Mouse (Mus musculus) hindbrain, embryonic 10.5 days (tissue): ENCODE results near the gene Hoxd4. TPM values are rescaled to one million over a fixed set of nuclear protein-coding genes. Genes with fewer than 3 reads are reported as not detected.

Source experiments
- DNase-seq: peaks from one replicate; pipeline ENCODE4 v3.0.0-alpha.2; 2017; ENCODE audit warnings: low spot score
- H3K27ac ChIP-seq: fragments of 300-500 bp; sonication (generic); 2 replicates; pipeline ENCODE4 v1.5.1; 2016; ENCODE audit warnings: mild to moderate bottlenecking, moderate library complexity
- H3K27me3 ChIP-seq: fragments of 300-500 bp; sonication (generic); 2 replicates; pipeline ENCODE4 v1.6.1; 2016; ENCODE audit warnings: mild to moderate bottlenecking; ENCODE audit not compliant: poor library complexity, insufficient read depth, severe bottlenecking
- H3K36me3 ChIP-seq: fragments of 300-500 bp; sonication (generic); 2 replicates; pipeline ENCODE4 v1.6.1; 2016; ENCODE audit warnings: mild to moderate bottlenecking, moderate library complexity
- H3K4me1 ChIP-seq: fragments of 300-500 bp; sonication (generic); replicated peaks from 2 replicates; pipeline ENCODE4 v1.6.1; 2016; ENCODE audit warnings: mild to moderate bottlenecking
- H3K4me3 ChIP-seq: fragments of 300-500 bp; sonication (generic); 2 replicates; pipeline ENCODE4 v1.5.1; 2016; ENCODE audit warnings: mild to moderate bottlenecking, moderate library complexity
- H3K9me3 ChIP-seq: fragments of 300-500 bp; sonication (generic); 2 replicates; pipeline ENCODE4 v1.6.1; 2016; ENCODE audit warnings: mild to moderate bottlenecking, moderate library complexity
- WGBS: fragments of 180-500 bp; shearing (Covaris S2); methylation state at CpG from one replicate; pipeline ENCODE4 v1.1.7; 2016; 5-methylcytosine and 5-hydroxymethylcytosine counted together
- polyA plus RNA-seq: library from polyadenylated mRNA; unstranded; fragments of >200 nt; fragmentation: Nextera tagmentation; extraction: Ambion mirVana; gene quantifications from 2 replicates; pipeline ENCODE4 v1.2.1, GENCODE M21; 2016

The Hoxd4 gene
- polyA plus RNA-seq, 1 experiment from 2014 or later = 2.6 TPM

DNA sequence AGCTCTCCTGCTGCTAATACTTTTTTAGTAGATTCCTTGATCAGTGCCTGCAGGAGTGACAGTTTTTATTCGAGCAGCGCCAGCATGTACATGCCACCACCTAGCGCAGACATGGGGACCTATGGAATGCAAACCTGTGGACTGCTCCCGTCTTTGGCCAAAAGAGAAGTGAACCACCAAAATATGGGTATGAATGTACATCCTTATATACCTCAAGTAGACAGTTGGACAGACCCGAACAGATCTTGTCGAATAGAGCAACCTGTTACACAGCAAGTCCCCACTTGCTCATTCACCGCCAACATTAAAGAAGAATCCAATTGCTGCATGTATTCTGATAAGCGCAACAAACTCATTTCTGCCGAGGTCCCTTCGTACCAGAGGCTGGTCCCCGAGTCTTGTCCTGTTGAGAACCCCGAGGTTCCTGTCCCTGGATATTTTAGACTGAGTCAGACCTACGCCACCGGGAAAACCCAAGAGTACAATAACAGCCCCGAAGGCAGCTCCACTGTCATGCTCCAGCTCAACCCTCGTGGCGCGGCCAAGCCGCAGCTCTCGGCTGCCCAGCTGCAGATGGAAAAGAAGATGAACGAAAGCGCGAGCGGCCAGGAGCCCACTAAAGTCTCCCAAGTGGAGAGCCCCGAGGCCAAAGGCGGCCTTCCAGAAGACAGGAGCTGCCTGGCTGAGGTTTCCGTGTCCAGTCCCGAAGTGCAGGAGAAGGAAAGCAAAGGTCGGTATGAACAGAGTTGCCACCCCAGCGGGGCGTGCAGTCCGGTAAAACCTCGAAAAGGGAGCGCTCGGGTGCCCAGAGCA lies 19.5 kb upstream of the Hoxd4 start:
- Histone ChIP-seq H3K4me3 (0 out of 2 replicates have a peak overlapping the region, but pooled peaks have one; percentile 29), H3K36me3 (no peaks in the 10 kb centered on the region), H3K27me3 (peaks cover 100% of the 10 kb centered on the region), H3K4me1 (peaks cover 17% of the 10 kb centered on the region), H3K9me3 (no peaks in the 10 kb centered on the region), H3K27ac (no peak overlapping the region)
- peak; percentile 55 for DNase-seq
- 5% methylated on average over 35 of the region's 35 CpGs for WGBS

DNA sequence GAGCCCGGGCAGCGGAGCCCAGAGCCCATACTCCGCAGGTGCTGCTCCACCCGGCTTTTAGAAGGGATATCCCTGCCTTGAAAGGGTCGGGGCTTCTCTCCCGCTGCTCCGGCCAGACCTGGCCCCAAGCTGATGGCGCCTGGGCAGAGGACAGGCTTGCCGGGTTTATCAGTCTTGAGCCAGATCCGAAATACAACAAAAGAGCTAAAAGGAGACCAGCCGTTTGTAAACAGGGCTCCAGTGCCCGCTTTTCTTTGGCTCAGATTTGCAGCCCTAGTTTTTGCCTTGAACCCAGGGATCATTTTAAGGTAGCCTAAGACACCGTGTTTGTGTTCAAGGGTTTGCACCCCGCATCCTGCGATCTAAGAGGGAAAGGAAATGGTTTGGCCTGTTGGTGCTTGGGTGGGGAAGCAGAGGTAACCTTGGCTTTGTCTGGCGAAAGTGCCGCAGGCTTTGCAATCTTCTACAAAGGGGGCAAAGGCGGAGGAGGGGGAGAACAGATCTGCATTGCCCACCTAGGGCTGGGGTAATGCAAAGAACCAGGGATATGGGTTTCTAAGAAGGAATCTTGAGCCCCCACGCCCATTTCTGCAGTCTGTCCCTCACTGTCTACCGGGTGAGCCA lies 18.8 kb upstream of the Hoxd4 start:
- WGBS = 1% methylated on average over 20 of the region's 20 CpGs
- no peak overlapping the region for H3K27ac ChIP-seq
- DNase-seq = peak; percentile 56
- peaks cover 100% of the 10 kb centered on the region for H3K27me3 ChIP-seq
- peaks cover 23% of the 10 kb centered on the region for H3K4me1 ChIP-seq
- no peak overlapping the region for H3K4me3 ChIP-seq
- H3K9me3 ChIP-seq = no peaks in the 10 kb centered on the region
- no peaks in the 10 kb centered on the region for H3K36me3 ChIP-seq

DNA sequence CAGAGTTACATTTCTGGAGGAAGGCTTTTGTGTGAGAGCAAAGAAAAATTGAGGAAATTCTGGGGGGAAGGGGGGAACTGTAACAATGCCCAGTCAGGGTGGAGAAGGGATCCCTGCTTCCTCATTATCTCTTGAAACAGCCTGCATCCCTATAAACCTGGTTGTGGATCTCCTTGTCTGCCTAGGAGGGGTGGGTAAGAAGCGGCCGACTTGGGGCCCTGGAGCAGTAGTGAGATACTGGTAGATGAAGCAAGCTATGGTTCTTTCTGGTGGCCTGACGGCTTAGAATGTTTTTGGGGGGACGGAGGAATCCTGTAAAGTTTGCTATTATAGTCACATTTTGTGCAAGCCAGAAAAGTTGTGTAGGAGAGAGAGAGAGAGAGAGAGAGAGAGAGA lies 18.3 kb upstream of the Hoxd4 start:
- H3K9me3 ChIP-seq = no peaks in the 10 kb centered on the region
- no peak for DNase-seq
- no peak overlapping the region for H3K27ac ChIP-seq
- no peaks in the 10 kb centered on the region for H3K36me3 ChIP-seq
- peaks cover 100% of the 10 kb centered on the region for H3K27me3 ChIP-seq
- WGBS = 7% methylated on average over 4 of the region's 4 CpGs
- peaks cover 28% of the 10 kb centered on the region for H3K4me1 ChIP-seq
- no peak overlapping the region for H3K4me3 ChIP-seq

DNA sequence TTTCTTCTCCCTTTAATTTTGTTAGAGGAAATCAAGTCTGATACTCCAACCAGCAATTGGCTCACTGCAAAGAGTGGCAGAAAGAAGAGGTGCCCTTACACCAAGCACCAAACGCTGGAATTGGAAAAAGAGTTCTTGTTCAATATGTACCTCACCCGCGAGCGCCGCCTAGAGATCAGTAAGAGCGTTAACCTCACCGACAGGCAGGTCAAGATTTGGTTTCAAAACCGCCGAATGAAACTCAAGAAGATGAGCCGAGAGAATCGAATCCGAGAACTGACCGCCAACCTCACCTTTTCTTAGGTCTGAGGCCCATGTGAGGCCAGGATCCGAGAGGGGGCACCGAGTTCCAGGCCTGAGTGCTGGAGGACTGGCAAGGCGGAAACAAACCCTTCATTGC lies 17.7 kb upstream of the Hoxd4 start:
- H3K36me3 ChIP-seq = no peaks in the 10 kb centered on the region
- H3K9me3 ChIP-seq = no peaks in the 10 kb centered on the region
- peaks cover 100% of the 10 kb centered on the region for H3K27me3 ChIP-seq
- peaks cover 32% of the 10 kb centered on the region for H3K4me1 ChIP-seq
- WGBS = 2% methylated on average over 16 of the region's 16 CpGs
- no peak overlapping the region for H3K4me3 ChIP-seq
- peak; percentile 56 for DNase-seq
- no peak overlapping the region for H3K27ac ChIP-seq

DNA sequence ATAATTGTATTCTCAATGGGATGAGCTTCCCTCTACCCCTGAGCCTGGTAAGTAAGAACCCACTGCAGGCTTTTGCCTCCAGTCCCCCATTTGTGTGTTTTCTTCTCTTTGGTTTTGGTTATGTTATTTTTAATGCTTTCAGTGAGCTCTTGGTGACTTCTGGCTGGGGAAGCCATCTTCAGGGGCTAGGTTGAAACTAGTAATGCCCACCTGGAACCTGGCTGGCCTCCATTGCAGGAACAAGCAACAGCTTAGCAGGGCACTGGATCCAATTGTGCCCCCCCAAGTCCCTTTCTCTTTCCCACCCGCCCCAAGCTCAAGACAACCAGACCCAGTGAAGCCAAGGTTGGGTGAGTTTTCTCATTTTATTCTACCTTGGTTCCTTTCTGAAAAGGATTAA lies 16.3 kb upstream of the Hoxd4 start:
- no peaks in the 10 kb centered on the region for H3K9me3 ChIP-seq
- H3K4me3 ChIP-seq = no peak overlapping the region
- H3K27me3 ChIP-seq = peaks cover 100% of the 10 kb centered on the region
- DNase-seq = no peak
- H3K27ac ChIP-seq = no peak overlapping the region
- WGBS = 5% methylated on average over 1 of the region's 1 CpGs
- no peaks in the 10 kb centered on the region for H3K36me3 ChIP-seq
- H3K4me1 ChIP-seq = peaks cover 32% of the 10 kb centered on the region

DNA sequence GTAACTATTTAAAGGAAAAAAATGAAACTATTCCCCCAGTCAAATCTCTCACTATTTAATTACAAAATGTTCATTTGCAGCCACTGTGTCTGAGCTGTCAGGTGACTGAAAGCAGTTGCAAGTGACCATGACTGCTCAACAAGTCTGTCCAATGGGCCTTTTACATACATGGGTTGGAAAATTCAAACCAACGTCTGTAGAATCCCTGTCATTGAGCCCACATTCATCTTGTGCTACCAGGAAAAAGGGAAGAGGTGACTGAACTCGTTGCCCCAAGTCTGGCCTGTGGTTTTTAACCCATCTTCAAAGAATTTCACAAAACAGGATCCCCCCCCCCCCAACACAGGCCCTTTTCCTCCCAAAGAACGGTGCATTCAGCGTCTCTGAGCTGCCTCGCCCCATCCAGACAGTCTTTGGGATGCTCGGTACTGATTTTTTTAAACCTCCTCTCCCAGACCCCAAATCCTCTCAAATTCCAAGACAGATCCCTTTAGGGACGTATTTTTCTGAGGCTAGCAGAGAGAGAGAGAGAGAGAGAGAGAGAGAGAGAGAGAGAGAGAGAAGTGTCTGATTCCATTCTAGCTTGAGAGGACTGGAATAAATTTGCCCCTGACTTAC lies 15.8 kb upstream of the Hoxd4 start:
- no peaks in the 10 kb centered on the region for H3K36me3 ChIP-seq
- no peak overlapping the region for H3K27ac ChIP-seq
- no peak overlapping the region for H3K4me3 ChIP-seq
- H3K9me3 ChIP-seq = no peaks in the 10 kb centered on the region
- peaks cover 100% of the 10 kb centered on the region for H3K27me3 ChIP-seq
- peaks cover 34% of the 10 kb centered on the region for H3K4me1 ChIP-seq
- WGBS = 3% methylated on average over 7 of the region's 7 CpGs
- no peak for DNase-seq

DNA sequence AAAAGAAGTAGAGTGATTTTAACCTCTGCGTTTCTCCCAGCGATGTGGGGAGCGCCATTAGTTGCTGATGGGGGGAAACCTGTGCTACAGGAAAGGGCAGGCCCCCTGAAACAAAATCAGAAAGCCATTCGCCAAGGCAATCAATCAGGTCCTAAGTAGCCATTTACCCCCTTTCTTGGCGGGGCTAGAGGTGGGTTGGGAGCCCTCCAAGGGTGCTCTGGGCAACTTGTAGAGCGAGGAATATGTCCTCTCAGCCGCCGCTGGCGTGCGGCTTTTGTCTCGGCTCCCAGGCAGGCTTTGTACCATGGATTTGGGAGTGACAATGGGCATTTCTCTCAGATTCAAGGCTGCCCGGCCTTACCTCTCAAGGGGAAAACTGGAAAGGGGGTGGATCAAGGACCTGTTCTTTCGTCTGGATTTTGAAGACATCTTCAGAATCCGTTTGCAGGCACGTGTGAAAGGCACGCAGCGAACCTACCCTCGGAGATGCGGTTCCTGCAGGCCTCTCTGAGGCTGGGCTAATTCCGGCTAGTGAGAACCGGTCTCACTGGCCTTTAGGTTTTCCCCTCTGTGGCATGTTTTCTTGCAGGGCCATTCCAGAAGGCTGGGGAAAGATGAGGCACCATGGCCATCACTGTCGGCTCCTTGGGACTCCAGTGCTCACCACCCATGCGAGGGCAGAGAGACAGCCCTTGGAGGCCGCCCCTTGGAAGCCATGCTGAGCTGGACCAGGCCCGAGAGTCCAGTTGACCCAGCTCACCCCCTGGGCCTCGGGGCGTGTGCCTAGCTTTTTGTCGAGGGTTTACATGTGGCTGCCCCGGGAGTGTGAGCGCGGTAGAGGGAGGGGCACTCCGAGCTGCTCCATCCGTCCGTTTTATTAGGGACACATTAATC lies 15.0 kb upstream of the Hoxd4 start:
- no peaks in the 10 kb centered on the region for H3K36me3 ChIP-seq
- no peak overlapping the region for H3K27ac ChIP-seq
- peak; percentile 57 for DNase-seq
- peaks cover 27% of the 10 kb centered on the region for H3K4me1 ChIP-seq
- H3K9me3 ChIP-seq = no peaks in the 10 kb centered on the region
- no peak overlapping the region for H3K4me3 ChIP-seq
- peaks cover 100% of the 10 kb centered on the region for H3K27me3 ChIP-seq
- under 1% methylated on average over 34 of the region's 34 CpGs for WGBS

DNA sequence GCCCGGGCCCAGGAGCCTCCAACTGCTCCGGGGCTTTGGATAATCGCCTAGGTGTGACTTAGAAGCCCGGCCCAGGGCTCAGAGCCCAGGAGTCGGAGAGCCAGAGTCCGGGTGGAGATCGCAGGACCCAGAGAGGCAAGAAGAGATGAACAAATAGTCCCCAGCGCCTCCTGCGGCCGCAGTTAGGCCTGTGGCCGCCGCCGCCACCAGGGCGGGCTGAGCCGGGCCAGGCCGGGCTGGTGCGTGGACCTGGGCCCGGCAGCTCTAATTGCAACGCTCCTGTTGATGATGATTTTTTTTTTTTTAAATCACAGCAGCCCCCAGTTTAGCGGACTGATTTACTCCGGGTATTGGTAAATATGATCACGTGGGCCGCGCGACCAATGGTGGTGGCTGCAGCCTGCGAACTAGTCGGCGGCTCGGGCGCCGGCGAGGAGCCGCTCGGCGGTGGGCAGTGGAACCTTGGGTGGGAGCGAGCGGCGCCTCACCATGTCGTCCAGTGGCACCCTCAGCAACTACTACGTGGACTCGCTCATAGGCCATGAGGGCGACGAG lies 14.1 kb upstream of the Hoxd4 start, which contains the start of gene Hoxd9:
Gene Hoxd9, plus strand, starts transcription at position 161 of the 555 bp plus-strand sequence.
- WGBS = under 1% methylated on average over 43 of the region's 43 CpGs
- no peaks in the 10 kb centered on the region for H3K9me3 ChIP-seq
- peaks cover 100% of the 10 kb centered on the region for H3K27me3 ChIP-seq
- peak; percentile 76 for DNase-seq
- no peaks in the 10 kb centered on the region for H3K36me3 ChIP-seq
- peak within 1 kb of the TSS; percentile 39 for H3K4me3 ChIP-seq
- no peak within 1 kb of the TSS for H3K27ac ChIP-seq
- peaks cover 20% of the 10 kb centered on the region for H3K4me1 ChIP-seq

DNA sequence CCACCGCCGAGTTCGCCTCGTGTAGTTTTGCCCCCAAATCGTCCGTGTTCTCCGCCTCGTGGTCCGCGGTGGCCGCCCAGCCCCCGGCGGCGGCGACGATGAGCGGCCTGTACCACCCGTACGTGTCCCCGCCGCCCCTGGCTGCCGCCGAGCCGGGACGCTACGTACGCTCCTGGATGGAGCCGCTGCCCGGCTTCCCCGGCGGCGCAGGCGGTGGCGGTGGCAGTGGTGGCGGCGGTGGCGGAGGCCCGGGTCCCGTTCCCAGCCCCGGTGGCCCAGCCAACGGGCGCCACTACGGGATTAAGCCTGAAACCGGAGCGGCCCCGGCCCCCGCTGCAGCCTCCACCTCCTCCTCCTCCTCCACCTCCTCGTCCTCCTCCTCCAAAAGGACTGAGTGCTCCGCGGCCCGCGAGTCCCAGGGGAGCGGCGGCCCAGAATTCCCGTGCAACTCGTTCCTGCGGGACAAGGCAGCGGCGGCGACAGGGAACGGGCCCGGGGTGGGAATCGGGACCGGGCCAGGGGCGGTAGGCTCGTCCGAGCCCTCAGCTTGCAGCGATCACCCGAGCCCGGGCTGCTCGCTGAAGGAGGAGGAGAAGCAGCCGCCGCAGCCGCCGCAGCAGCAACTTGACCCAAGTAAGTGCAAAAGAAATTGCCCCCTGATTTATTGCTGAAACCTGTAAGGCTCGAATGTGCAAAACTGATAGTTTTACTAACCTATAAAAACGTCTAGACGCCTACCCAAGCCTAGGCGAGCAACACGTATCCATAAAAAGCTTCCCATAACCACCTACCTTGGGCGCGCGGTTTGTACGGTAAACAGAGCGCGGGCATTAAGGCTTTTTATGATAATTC lies 13.3 kb upstream of the Hoxd4 start:
- under 1% methylated on average over 86 of the region's 86 CpGs for WGBS
- peaks cover 100% of the 10 kb centered on the region for H3K27me3 ChIP-seq
- no peaks in the 10 kb centered on the region for H3K36me3 ChIP-seq
- H3K4me3 ChIP-seq = peak overlapping the region; percentile 39
- H3K9me3 ChIP-seq = no peaks in the 10 kb centered on the region
- peak; percentile 74 for DNase-seq
- H3K4me1 ChIP-seq = peaks cover 17% of the 10 kb centered on the region
- no peak overlapping the region for H3K27ac ChIP-seq

DNA sequence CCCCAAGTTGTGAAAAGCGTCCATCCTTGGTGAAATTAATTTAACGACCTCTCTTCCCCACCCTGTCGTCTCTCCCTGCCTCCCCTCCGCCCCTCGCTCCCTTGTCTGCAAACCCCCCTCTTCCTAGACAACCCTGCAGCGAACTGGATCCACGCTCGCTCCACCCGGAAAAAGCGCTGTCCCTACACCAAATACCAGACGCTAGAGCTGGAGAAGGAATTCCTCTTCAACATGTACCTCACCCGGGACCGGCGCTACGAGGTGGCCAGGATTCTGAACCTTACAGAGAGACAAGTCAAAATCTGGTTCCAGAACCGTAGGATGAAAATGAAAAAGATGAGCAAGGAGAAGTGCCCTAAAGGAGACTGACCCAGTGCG lies 12.7 kb upstream of the Hoxd4 start:
- Histone ChIP-seq H3K36me3 (no peaks in the 10 kb centered on the region), H3K27ac (no peak overlapping the region), H3K4me1 (peaks cover 17% of the 10 kb centered on the region), H3K4me3 (no peak overlapping the region), H3K9me3 (no peaks in the 10 kb centered on the region), H3K27me3 (peaks cover 100% of the 10 kb centered on the region)
- WGBS = under 1% methylated on average over 17 of the region's 17 CpGs
- DNase-seq = peak; percentile 48

DNA sequence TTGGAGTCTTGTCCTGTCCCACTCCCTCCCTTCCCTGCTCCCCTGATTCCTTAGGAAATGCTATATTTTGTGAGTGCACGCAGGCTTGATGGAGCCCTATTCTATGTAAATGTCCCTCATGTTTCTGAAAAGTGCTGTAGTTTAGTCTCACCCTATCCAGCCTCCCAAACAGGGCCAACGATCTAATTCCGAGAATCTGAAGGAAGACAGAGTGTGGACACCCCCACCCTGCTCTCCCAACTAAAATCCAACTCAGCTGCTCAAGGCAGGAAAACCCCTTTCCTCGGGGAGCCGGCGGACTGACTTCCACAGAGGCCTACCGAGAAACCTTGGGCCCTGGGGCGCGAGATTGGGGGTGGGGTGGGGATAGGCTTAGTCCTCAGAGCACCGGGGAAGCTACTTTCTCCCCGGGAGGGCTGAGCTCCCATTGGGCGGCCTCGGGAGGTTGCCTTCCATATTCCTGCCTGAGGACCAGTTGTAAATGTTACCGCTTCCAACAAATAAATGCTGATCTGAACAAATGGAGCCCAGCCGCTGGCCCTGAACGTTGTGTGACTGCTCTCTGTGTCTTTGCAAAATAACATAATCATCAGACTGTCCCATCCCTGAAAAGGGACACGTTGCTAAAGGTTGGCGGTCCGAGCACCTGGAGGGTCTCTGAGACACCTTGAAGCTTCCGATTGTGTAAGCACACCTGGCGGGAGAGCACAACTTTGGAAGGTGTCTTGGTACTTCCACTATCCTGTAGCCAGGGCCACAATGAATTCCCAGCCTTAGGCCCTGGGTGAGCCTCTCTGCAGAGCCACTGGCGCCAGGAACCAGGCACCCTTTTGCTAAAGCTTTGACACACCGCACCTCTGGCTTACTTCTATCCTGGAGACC lies 11.8 kb upstream of the Hoxd4 start:
- no peak overlapping the region for H3K27ac ChIP-seq
- peak; percentile 41 for DNase-seq
- whole genome bisulfite sequencing = 2% methylated on average over 23 of the region's 23 CpGs

More for the DNA sequence above, 11.8 kb upstream of the Hoxd4 start:
- H3K9me3 ChIP-seq = no peaks in the 10 kb centered on the region
- H3K36me3 ChIP-seq = no peaks in the 10 kb centered on the region
- H3K27me3 ChIP-seq = peaks cover 100% of the 10 kb centered on the region
- H3K4me1 ChIP-seq = peaks cover 22% of the 10 kb centered on the region
- no peak overlapping the region for H3K4me3 ChIP-seq
